Mouse (Mus musculus) forebrain, embryonic 10.5 days (tissue): ENCODE results near the gene Vac14. TPM values are rescaled to one million over a fixed set of nuclear protein-coding genes. Genes with fewer than 3 reads are reported as not detected.

Experiments used
- DNase-seq: peaks from one replicate; pipeline ENCODE4 v3.0.0-alpha.2; 2017; ENCODE audit warnings: low spot score; ENCODE audit errors: extremely low spot score
- H3K27ac ChIP-seq: fragments of 300-500 bp; sonication (generic); 2 replicates; pipeline ENCODE4 v1.5.1; 2016; ENCODE audit warnings: mild to moderate bottlenecking
- H3K27me3 ChIP-seq: fragments of 300-500 bp; sonication (generic); 2 replicates; pipeline ENCODE4 v1.6.1; 2016; ENCODE audit warnings: mild to moderate bottlenecking; ENCODE audit not compliant: poor library complexity, severe bottlenecking
- H3K36me3 ChIP-seq: fragments of 300-500 bp; sonication (generic); replicated peaks from 2 replicates; pipeline ENCODE4 v1.6.1; 2016; ENCODE audit warnings: mild to moderate bottlenecking, moderate library complexity
- H3K4me1 ChIP-seq: fragments of 300-500 bp; sonication (generic); 2 replicates; pipeline ENCODE4 v1.6.1; 2016
- H3K4me3 ChIP-seq: fragments of 300-500 bp; sonication (generic); 2 replicates; pipeline ENCODE4 v1.5.1; 2016; ENCODE audit warnings: mild to moderate bottlenecking, moderate library complexity
- H3K9me3 ChIP-seq: fragments of 300-500 bp; sonication (generic); 2 replicates; pipeline ENCODE4 v1.6.1; 2016; ENCODE audit warnings: mild to moderate bottlenecking, moderate library complexity
- WGBS: fragments of 180-500 bp; shearing (Covaris S2); methylation state at CpG from one replicate; pipeline ENCODE4 v1.1.7; 2016; 5-methylcytosine and 5-hydroxymethylcytosine counted together
- polyA plus RNA-seq: library from polyadenylated mRNA; unstranded; fragments of >200 nt; fragmentation: Nextera tagmentation; extraction: Ambion mirVana; gene quantifications from 2 replicates; pipeline ENCODE4 v1.2.1, GENCODE M21; 2016

The Vac14 gene
- 27.7 and 29.9 TPM in 2 replicates for polyA plus RNA-seq

- H3K36me3 ChIP-seq: no peaks in the 10 kb centered on the region
- H3K4me1 ChIP-seq: peaks cover 32% of the 10 kb centered on the region
- under 1% methylated on average over 67 of the region's 67 CpGs for WGBS
- H3K4me3 ChIP-seq: peak within 1 kb of the TSS; percentile 97
- no peaks in the 10 kb centered on the region for H3K9me3 ChIP-seq
- DNase-seq: peak; percentile 98
- peaks cover 8% of the 10 kb centered on the region; the same call in 1 of the 2 replicates for H3K27me3 ChIP-seq
- peak within 1 kb of the TSS; percentile 88 for H3K27ac ChIP-seq
These were observed at the start of gene Vac14 for GRCm38 (mm10) chr8:110618391-110619207. Vac14 (plus strand) TSS chr8:110618585.

GRCm38 (mm10) chr8:110592641-110593040, 25.7 kb upstream of the Vac14 start:
- no peak for DNase-seq
- H3K27ac ChIP-seq: no peak overlapping the region
- no peaks in the 10 kb centered on the region for H3K4me1 ChIP-seq
- no peaks in the 10 kb centered on the region for H3K9me3 ChIP-seq
- H3K4me3 ChIP-seq: no peak overlapping the region
- no peaks in the 10 kb centered on the region for H3K36me3 ChIP-seq
- 88% methylated on average over 9 of the region's 9 CpGs for WGBS
- no peaks in the 10 kb centered on the region for H3K27me3 ChIP-seq

GRCm38 (mm10) chr8:110594164-110594563, 24.2 kb upstream of the Vac14 start:
- no peak overlapping the region for H3K4me3 ChIP-seq
- H3K27ac ChIP-seq: no peak overlapping the region
- no peaks in the 10 kb centered on the region for H3K36me3 ChIP-seq
- no peaks in the 10 kb centered on the region for H3K9me3 ChIP-seq
- H3K27me3 ChIP-seq: no peaks in the 10 kb centered on the region
- 80% methylated on average over 6 of the region's 6 CpGs for WGBS
- no peaks in the 10 kb centered on the region for H3K4me1 ChIP-seq
- no peak for DNase-seq

- peak; percentile 25 for DNase-seq
- Histone ChIP-seq H3K36me3 (no peaks in the 10 kb centered on the region), H3K4me1 (no peaks in the 10 kb centered on the region), H3K4me3 (no peak overlapping the region), H3K27me3 (no peaks in the 10 kb centered on the region), H3K27ac (no peak overlapping the region), H3K9me3 (no peaks in the 10 kb centered on the region)
- 2% methylated on average over 1 of the region's 1 CpGs for WGBS
These were observed 13.8 kb upstream of the Vac14 start for GRCm38 (mm10) chr8:110604556-110604955.

GRCm38 (mm10) chr8:110605401-110606015, 12.9 kb upstream of the Vac14 start:
- no peak for DNase-seq
- WGBS: 70% methylated on average over 6 of the region's 6 CpGs

GRCm38 (mm10) chr8:110615730-110616129, 2.7 kb upstream of the Vac14 start:
- Histone ChIP-seq H3K27ac (no peak overlapping the region), H3K4me1 (peaks cover 28% of the 10 kb centered on the region), H3K27me3 (peaks cover 8% of the 10 kb centered on the region; the same call in 1 of the 2 replicates), H3K4me3 (no peak overlapping the region), H3K36me3 (no peaks in the 10 kb centered on the region), H3K9me3 (no peaks in the 10 kb centered on the region)
- no peak for DNase-seq
- 79% methylated on average over 3 of the region's 3 CpGs for WGBS

More at GRCm38 (mm10) chr8:110605401-110606015, 12.9 kb upstream of the Vac14 start:
- Histone ChIP-seq H3K36me3 (no peaks in the 10 kb centered on the region), H3K4me3 (no peak overlapping the region), H3K27me3 (no peaks in the 10 kb centered on the region), H3K4me1 (no peaks in the 10 kb centered on the region), H3K9me3 (no peaks in the 10 kb centered on the region), H3K27ac (no peak overlapping the region)

DNA sequence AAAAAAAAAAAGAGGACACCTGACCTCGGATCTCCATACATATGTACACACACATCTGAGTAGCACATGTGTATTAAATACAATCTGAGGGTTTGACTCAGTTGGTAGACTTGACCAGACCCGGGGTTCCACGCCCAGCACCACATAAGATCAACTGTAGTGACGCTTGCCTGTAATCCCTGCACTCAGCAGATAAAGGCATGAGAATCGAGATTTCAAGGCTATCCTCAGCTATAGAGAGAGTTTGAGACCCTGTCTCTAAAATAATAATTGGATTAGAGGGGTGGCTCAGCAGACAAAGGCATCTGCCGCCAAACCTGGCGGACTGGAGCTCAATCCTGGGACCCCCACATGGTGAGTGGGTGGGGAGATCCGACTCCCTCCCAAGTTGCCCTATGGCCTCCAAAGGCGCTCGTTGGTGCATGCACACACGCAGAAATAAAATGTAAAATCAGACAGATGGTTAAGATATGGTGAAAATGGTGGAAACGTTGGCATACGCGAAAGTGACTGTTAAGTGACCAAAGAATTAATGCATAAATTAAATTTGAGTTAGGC, 505 bp upstream of the Vac14 start:
- H3K4me1 ChIP-seq: peaks cover 32% of the 10 kb centered on the region
- H3K27me3 ChIP-seq: peaks cover 8% of the 10 kb centered on the region; the same call in 1 of the 2 replicates
- no peak for DNase-seq
- H3K36me3 ChIP-seq: no peaks in the 10 kb centered on the region
- peak overlapping the region; percentile 88 for H3K27ac ChIP-seq
- H3K4me3 ChIP-seq: peak overlapping the region; percentile 97
- no peaks in the 10 kb centered on the region for H3K9me3 ChIP-seq
- WGBS: 20% methylated on average over 14 of the region's 14 CpGs

DNA sequence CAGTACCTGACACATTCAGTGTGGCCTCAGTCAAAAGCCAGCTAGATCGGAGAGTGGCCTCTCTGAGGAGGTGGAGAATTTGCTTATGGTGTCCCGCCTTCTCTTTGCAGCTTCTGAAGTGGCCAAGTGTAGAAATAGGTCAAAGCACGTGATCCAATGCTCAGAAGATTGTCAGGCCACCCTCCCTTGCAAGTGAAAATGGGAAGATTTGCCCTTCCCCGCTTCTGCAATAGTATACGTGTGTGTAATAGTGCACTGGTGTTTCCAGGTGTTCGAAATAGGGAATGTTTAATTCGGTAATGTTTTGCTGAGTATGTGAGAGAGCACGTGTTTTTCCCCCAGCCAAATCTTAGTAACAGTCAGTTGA, 806 bp downstream of the Vac14 start:
- Histone ChIP-seq H3K9me3 (no peaks in the 10 kb centered on the region), H3K4me1 (peaks cover 32% of the 10 kb centered on the region), H3K27me3 (peaks cover 8% of the 10 kb centered on the region; the same call in 1 of the 2 replicates), H3K27ac (peak overlapping the region; percentile 88), H3K4me3 (peak overlapping the region; percentile 97), H3K36me3 (no peaks in the 10 kb centered on the region)
- DNase-seq: no peak
- WGBS: 31% methylated on average over 8 of the region's 8 CpGs

GRCm38 (mm10) chr8:110619919-110620318, 1.5 kb downstream of the Vac14 start:
- peak overlapping the region; percentile 97 for H3K4me3 ChIP-seq
- 91% methylated on average over 5 of the region's 5 CpGs for WGBS

DNA sequence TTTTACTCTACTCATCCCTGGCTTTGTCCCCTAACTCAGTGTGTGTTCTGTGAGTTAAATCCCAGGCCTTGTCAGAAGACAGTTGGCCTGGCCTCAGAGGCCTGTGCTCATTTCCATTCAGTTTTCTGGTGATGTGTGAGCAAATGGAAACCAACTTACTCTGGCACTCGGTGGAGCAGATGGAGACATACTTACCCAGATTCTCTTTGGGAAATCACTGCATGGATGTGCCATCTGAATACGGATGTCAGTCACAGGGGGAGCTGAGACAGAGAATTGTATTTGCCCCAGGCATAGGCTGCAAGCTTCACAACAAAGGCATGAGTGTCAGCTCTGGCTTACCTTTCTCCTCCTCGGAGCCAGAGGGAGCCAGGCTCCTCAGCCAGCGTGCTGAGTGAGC, 8.0 kb downstream of the Vac14 start:
- Histone ChIP-seq H3K27me3 (no peaks in the 10 kb centered on the region), H3K9me3 (no peaks in the 10 kb centered on the region), H3K36me3 (peaks cover 3% of the 10 kb centered on the region; the same call in 1 of the 2 replicates), H3K4me3 (no peak overlapping the region), H3K4me1 (no peaks in the 10 kb centered on the region), H3K27ac (no peak overlapping the region)
- DNase-seq: no peak
- WGBS: 81% methylated on average over 4 of the region's 4 CpGs

More at GRCm38 (mm10) chr8:110619919-110620318, 1.5 kb downstream of the Vac14 start:
- Histone ChIP-seq H3K27me3 (peaks cover 8% of the 10 kb centered on the region; the same call in 1 of the 2 replicates), H3K4me1 (peaks cover 32% of the 10 kb centered on the region), H3K27ac (no peak overlapping the region), H3K9me3 (no peaks in the 10 kb centered on the region), H3K36me3 (no peaks in the 10 kb centered on the region)
- no peak for DNase-seq

DNA sequence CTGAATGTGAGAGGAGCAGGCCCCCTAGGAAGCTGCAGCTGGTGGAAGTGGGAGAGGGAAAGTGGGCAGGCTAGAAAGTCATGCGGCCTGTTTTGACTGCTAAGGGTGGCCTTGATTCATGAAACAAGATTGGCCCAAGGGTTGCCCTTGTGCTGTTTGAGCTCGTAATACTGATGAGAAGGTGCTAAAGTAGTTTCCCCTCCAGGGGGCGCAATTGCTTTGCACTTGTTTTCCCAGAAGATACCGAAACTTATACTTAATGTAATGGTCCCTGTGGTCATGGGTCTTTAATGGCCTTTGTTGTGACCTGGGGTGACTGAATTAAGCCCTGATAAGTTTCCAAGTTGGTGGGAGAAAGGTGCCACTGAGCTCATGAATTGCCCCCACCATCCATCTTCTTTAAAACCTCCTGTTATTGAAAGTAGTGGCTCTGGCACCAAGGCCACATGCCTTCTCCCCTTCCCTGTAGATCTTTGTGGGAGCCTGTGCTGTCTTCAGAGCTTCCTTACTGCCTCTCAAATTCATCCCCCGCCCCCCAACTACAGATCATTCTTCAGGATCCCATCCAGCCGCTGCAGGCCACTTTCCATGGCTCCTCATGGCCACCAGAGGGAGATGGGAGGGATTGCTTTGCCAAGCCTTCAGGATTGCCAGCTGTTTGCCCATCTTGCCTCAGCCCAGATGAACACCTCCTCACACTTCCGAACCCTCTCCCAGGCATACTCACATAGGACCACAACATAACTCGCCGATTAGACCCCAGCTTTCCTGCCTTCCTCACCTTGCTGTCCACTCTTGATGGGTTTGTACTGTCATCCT, 11.1 kb downstream of the Vac14 start:
- H3K4me1 ChIP-seq: no peaks in the 10 kb centered on the region
- 73% methylated on average over 9 of the region's 9 CpGs for WGBS
- H3K27ac ChIP-seq: no peak overlapping the region
- DNase-seq: peak; percentile 53
- no peak overlapping the region for H3K4me3 ChIP-seq
- H3K9me3 ChIP-seq: no peaks in the 10 kb centered on the region
- H3K36me3 ChIP-seq: peaks cover 28% of the 10 kb centered on the region
- no peaks in the 10 kb centered on the region for H3K27me3 ChIP-seq

DNA sequence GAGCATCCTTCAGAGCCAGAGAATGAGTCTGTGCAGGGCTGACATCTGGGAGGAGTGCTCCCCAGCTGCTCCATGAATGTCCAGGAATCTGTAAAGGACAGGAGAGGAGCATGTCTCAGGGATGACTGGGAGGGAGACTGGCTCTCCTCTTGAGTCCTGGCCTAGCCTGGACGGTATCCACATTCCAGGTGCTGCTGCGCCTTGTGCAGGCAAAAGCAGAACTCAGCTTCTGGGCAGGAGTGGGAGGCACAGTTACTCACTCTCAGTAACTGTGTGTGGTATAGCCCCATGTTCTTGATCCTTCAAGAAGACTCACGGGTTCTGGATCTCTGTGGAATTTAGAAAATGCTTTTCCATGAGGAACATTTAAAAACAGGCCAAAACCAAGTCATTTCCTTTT, 11.7 kb downstream of the Vac14 start:
- H3K9me3 ChIP-seq: no peaks in the 10 kb centered on the region
- no peak overlapping the region for H3K4me3 ChIP-seq
- H3K27ac ChIP-seq: no peak overlapping the region
- no peak for DNase-seq
- no peaks in the 10 kb centered on the region for H3K27me3 ChIP-seq
- 93% methylated on average over 3 of the region's 3 CpGs for WGBS
- H3K4me1 ChIP-seq: no peaks in the 10 kb centered on the region
- H3K36me3 ChIP-seq: peaks cover 34% of the 10 kb centered on the region
